Mouse (Mus musculus) neural tube, embryonic 12.5 days (tissue): ENCODE measurements around the gene Zkscan6. TPM values are rescaled to one million over a fixed set of nuclear protein-coding genes. Genes with fewer than 3 reads are reported as not detected.

Source experiments
- ATAC-seq: fragments of 200-750 bp; cut with Nextera tagmentation; 2 replicates; pipeline ENCODE4 v1.8.0; 2017; ENCODE audit warnings: low read depth, mild to moderate bottlenecking, moderate TSS enrichment, moderate library complexity; ENCODE audit not compliant: low FRiP score
- H3K27ac ChIP-seq: fragments of 300-500 bp; sonication (generic); 2 replicates; pipeline ENCODE4 v1.5.1; 2016
- H3K27me3 ChIP-seq: fragments of 300-500 bp; sonication (generic); replicated peaks from 2 replicates; pipeline ENCODE4 v1.6.1; 2016; ENCODE audit warnings: mild to moderate bottlenecking
- H3K36me3 ChIP-seq: fragments of 300-500 bp; sonication (generic); 2 replicates; pipeline ENCODE4 v1.6.1; 2016; ENCODE audit warnings: mild to moderate bottlenecking
- H3K4me1 ChIP-seq: fragments of 300-500 bp; sonication (generic); 2 replicates; pipeline ENCODE4 v1.6.1; 2016
- H3K4me2 ChIP-seq: fragments of 300-500 bp; sonication (generic); replicated peaks from 2 replicates; pipeline ENCODE4 v1.6.1; 2016; ENCODE audit warnings: mild to moderate bottlenecking
- H3K4me3 ChIP-seq: fragments of 300-500 bp; sonication (generic); 2 replicates; pipeline ENCODE4 v1.5.1; 2016
- H3K9ac ChIP-seq: fragments of 300-500 bp; sonication (generic); 2 replicates; pipeline ENCODE4 v1.6.1; 2016; ENCODE audit warnings: mild to moderate bottlenecking
- H3K9me3 ChIP-seq: fragments of 300-500 bp; sonication (generic); 2 replicates; pipeline ENCODE4 v1.6.1; 2016; ENCODE audit warnings: mild to moderate bottlenecking
- WGBS: fragments of 180-500 bp; shearing (Covaris S2); methylation state at CpG from one replicate; pipeline ENCODE4 v1.1.7; 2016; 5-methylcytosine and 5-hydroxymethylcytosine counted together
- polyA plus RNA-seq: library from polyadenylated mRNA; unstranded; fragments of >200 nt; fragmentation: Nextera tagmentation; extraction: Ambion mirVana; gene quantifications from 2 replicates; pipeline ENCODE4 v1.2.1, GENCODE M21; 2016

Zkscan6 gene
- polyA plus RNA-seq = 19.2 and 20.6 TPM in 2 replicates

DNA sequence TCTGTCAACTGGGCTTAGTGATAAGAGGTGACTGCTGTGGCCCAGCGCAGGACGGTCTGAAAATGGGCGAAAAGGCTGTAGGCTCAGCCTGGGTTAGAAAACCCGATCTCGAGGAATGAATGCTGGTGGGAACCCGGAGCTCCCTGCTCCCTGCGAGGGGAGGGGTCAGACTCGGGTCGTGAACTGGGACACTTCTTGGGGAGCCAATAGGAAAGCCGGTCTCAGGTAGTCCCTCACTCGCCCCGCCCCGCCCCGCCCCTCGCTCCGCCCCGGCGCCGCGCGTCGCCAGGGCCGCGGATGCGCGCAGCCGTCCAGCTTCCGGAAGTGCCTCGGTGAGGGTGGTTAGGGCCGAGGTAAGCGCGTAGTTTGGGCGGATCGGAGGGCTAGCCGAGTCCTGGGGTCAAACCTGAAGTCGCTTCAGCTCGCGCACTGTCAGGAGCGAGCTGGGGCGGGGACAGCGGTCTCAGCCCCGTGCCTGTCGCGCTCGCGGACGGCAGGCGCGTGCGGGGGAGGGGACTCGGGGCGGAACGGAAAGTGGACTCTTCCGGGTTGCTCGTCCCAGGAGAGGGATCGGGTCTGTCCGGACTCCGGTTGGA is at the start of gene Zkscan6:
Gene Zkscan6 (plus strand): TSS at position 267 of the 596 bp plus-strand sequence.
- Histone ChIP-seq H3K36me3 (no peaks in the 10 kb centered on the region), H3K27me3 (no peaks in the 10 kb centered on the region), H3K4me3 (peak within 1 kb of the TSS; percentile 80), H3K4me1 (peaks cover 8% of the 10 kb centered on the region; the same call in 1 of the 2 replicates), H3K27ac (peak within 1 kb of the TSS; percentile 75; the same call in 1 of the 2 replicates), H3K4me2 (peak within 1 kb of the TSS; percentile 89), H3K9me3 (no peaks in the 10 kb centered on the region), H3K9ac (peak within 1 kb of the TSS; percentile 74)
- WGBS = under 1% methylated on average over 58 of the region's 58 CpGs
- ATAC-seq = peak; percentile 98

DNA sequence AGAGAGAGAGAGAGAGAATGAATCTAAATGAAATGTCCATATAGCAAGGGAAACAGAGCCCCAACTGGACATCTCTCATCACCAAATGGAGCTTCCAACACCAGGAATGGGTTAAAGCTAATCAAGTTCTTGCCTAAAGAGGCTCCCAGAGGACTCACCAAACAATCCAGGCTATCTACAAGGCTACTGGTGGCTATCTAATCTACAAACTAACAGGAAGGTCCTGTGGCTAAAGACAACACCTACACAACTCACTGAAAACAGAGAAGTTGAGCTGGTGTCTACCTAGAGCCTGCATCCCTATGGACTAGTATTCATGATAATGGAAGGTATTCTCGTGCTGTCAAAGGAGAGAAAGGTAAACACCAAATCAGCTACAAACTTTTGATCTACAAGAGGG is 47.6 kb upstream of the Zkscan6 start:
- no peaks in the 10 kb centered on the region for H3K36me3 ChIP-seq
- ATAC-seq = no peak
- H3K4me2 ChIP-seq = no peak overlapping the region
- H3K9me3 ChIP-seq = no peaks in the 10 kb centered on the region
- 92% methylated on average over 1 of the region's 1 CpGs for WGBS
- H3K27ac ChIP-seq = no peak overlapping the region
- H3K27me3 ChIP-seq = no peaks in the 10 kb centered on the region
- no peak overlapping the region for H3K9ac ChIP-seq
- no peak overlapping the region for H3K4me3 ChIP-seq
- no peaks in the 10 kb centered on the region for H3K4me1 ChIP-seq

- no peak overlapping the region for H3K9ac ChIP-seq
- H3K4me1 ChIP-seq = no peaks in the 10 kb centered on the region
- H3K27ac ChIP-seq = no peak overlapping the region
- H3K4me3 ChIP-seq = no peak overlapping the region
- H3K9me3 ChIP-seq = no peaks in the 10 kb centered on the region
- 100% methylated on average over 2 of the region's 2 CpGs for WGBS
- no peaks in the 10 kb centered on the region for H3K27me3 ChIP-seq
- no peak for ATAC-seq
- no peak overlapping the region for H3K4me2 ChIP-seq
- no peaks in the 10 kb centered on the region for H3K36me3 ChIP-seq
Observed at GRCm38 (mm10) chr11:65760912-65761311, 46.1 kb upstream of the Zkscan6 start.

- Histone ChIP-seq H3K9ac (no peak overlapping the region), H3K4me1 (no peaks in the 10 kb centered on the region; the same call in 1 of the 2 replicates), H3K36me3 (no peaks in the 10 kb centered on the region), H3K9me3 (no peaks in the 10 kb centered on the region), H3K27ac (no peak overlapping the region), H3K4me2 (no peak overlapping the region), H3K4me3 (no peak overlapping the region), H3K27me3 (no peaks in the 10 kb centered on the region)
- ATAC-seq = no peak
Observed at GRCm38 (mm10) chr11:65768445-65768844, 38.5 kb upstream of the Zkscan6 start.

DNA sequence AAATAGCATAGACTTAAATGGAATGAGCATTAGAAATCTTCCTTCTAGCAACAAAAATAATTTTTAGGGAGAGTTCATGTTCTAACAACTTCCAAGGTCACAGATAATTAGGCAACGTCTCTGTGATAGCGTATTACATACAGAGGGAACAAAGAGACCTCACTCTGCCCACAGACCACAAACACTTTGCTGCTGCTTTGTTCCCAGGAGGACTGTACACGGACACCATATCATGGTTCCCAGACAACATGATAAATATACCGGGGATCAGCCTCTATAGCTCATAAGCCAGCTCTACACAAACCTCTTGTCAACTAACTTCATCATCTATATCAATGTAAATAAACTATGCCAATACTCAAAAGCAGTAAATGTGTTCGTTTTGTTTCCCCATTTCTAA is 37.0 kb upstream of the Zkscan6 start:
- Histone ChIP-seq H3K27me3 (no peaks in the 10 kb centered on the region), H3K36me3 (no peaks in the 10 kb centered on the region), H3K4me3 (no peak overlapping the region), H3K9ac (no peak overlapping the region), H3K4me1 (no peaks in the 10 kb centered on the region; the same call in 1 of the 2 replicates), H3K4me2 (no peak overlapping the region), H3K27ac (no peak overlapping the region), H3K9me3 (no peaks in the 10 kb centered on the region)
- no peak for ATAC-seq
- 79% methylated on average over 5 of the region's 5 CpGs for WGBS

- Histone ChIP-seq H3K4me3 (no peak overlapping the region), H3K27me3 (no peaks in the 10 kb centered on the region), H3K9ac (no peak overlapping the region), H3K36me3 (no peaks in the 10 kb centered on the region), H3K4me1 (no peaks in the 10 kb centered on the region; the same call in 1 of the 2 replicates), H3K4me2 (no peak overlapping the region), H3K27ac (no peak overlapping the region), H3K9me3 (no peaks in the 10 kb centered on the region)
- no peak for ATAC-seq
- 100% methylated on average over 1 of the region's 1 CpGs for WGBS
Observed at GRCm38 (mm10) chr11:65771546-65771945, 35.4 kb upstream of the Zkscan6 start.

DNA sequence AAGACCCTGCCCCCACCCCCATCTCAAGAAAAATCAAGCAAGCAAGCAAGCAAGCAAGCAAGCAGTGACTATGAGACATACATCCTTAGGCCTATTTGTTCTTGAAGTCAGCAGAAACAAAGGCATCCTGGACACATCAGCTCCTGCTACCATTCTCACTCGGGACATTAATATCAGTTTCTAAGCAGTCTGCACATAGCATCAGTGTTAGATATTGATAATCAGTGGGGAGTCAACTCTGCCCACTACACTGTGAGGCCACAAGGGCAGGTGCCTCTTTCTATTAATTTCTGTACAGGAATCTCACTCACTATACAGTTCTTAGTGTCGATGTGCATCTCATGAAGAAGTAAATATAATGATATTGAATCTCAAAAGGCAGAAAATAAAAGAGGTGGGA is 33.4 kb upstream of the Zkscan6 start:
- no peak overlapping the region for H3K4me3 ChIP-seq
- 91% methylated on average over 2 of the region's 2 CpGs for WGBS

DNA sequence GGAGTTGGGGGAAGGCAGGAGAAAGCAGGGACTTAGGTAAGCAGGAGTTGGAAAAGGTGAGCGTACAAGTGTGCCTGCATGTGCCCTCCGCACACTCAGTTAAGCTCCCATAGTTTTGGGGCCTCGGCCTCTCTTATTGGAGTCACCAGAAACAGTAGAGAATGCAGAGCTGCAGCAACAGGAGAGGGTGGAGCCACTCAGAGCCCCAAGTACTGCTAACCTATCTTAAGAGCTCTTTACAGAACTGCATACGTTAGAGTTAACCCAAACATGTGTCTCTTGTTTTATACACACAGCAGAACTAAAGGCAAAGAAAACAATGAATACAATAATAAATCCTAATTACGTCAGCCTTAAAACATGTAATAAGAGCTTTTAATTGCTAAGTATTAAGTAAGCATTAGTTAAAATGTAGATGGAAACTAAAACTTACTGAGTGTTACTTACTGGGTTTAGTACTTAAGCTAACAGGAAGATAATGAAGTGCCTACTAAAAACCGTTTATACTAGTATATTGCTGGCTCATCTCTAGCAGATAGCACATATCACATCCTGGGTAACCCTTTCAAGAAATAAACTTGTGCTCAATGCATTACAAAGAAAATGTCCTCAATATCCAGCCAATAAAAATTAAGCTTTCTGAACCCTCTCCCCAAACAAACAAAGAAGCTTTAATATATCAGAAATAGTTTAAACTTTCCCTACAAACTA is 32.9 kb upstream of the Zkscan6 start:
- Histone ChIP-seq H3K9ac (no peak overlapping the region), H3K4me3 (no peak overlapping the region), H3K4me2 (no peak overlapping the region), H3K36me3 (no peaks in the 10 kb centered on the region), H3K27ac (no peak overlapping the region), H3K27me3 (no peaks in the 10 kb centered on the region), H3K9me3 (no peaks in the 10 kb centered on the region), H3K4me1 (no peaks in the 10 kb centered on the region; the same call in 1 of the 2 replicates)
- WGBS = 84% methylated on average over 6 of the region's 6 CpGs
- ATAC-seq = no peak

More for the DNA sequence above, 33.4 kb upstream of the Zkscan6 start:
- no peak overlapping the region for H3K4me2 ChIP-seq
- no peak overlapping the region for H3K27ac ChIP-seq
- no peaks in the 10 kb centered on the region for H3K27me3 ChIP-seq
- H3K9me3 ChIP-seq = no peaks in the 10 kb centered on the region
- ATAC-seq = no peak
- H3K4me1 ChIP-seq = no peaks in the 10 kb centered on the region; the same call in 1 of the 2 replicates
- no peaks in the 10 kb centered on the region for H3K36me3 ChIP-seq
- no peak overlapping the region for H3K9ac ChIP-seq

DNA sequence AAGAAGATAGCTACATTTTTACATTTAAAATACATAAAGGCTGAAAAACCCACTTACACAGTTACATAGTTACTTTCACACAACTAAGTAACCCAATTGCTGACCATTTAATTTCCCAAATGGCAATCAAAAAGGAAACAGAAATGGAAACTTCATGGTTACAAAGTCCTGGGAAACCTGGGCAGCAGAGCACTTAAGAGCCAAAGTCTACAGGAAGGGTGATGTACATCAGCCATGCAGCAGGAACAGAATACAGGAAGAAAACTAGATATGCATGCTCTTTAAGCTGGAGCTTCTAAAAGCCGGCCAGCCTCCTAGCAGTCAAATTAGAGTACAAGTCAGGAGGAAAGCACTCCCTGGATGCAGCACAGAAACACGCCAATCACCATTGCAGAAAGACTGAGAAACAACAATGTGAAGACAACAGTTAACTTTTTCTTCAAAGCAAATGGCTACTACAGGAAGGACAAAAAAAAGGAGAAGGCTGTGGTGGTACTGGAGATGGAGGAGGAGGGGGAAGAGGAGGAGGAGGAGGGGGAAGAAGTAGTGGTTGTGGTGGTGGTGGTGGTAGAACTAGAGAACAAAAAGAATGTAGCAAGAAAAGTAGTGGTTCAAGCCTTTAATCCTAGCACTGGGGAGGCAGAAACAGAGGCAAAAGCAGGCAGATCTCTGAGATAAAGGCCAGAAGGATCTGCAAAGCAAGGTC is 29.9 kb upstream of the Zkscan6 start:
- WGBS = 76% methylated on average over 2 of the region's 2 CpGs
- ATAC-seq = no peak
- Histone ChIP-seq H3K27ac (no peak overlapping the region), H3K4me3 (no peak overlapping the region), H3K36me3 (peaks cover 14% of the 10 kb centered on the region; the same call in 1 of the 2 replicates), H3K9me3 (no peaks in the 10 kb centered on the region), H3K27me3 (no peaks in the 10 kb centered on the region), H3K4me2 (no peak overlapping the region), H3K4me1 (no peaks in the 10 kb centered on the region; the same call in 1 of the 2 replicates), H3K9ac (no peak overlapping the region)

DNA sequence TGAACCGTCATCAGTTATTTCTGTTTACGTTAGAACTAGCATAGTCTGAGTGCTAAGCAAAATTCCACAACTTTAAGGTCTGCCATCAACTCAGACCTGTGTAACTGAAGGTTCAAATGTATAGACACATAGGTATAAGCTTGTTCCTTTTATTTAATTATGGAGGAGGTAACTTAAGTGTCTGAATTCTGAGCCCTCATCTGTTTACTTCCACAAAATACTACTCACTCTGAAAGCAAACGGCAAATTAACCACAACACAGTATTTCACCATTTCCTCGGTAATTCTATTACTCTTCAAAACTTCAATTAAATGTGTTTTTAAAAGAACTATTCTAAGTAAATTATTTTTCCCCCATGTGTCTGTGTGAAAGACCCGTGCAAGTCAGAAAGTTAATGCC is 29.2 kb upstream of the Zkscan6 start:
- no peaks in the 10 kb centered on the region for H3K27me3 ChIP-seq
- H3K4me3 ChIP-seq = no peak overlapping the region
- no peaks in the 10 kb centered on the region for H3K9me3 ChIP-seq
- no peak overlapping the region for H3K27ac ChIP-seq
- ATAC-seq = no peak
- peaks cover 14% of the 10 kb centered on the region; the same call in 1 of the 2 replicates for H3K36me3 ChIP-seq
- H3K4me1 ChIP-seq = no peaks in the 10 kb centered on the region; the same call in 1 of the 2 replicates
- H3K4me2 ChIP-seq = no peak overlapping the region
- 88% methylated on average over 5 of the region's 5 CpGs for WGBS
- H3K9ac ChIP-seq = no peak overlapping the region

GRCm38 (mm10) chr11:65779066-65779465 is 27.9 kb upstream of the Zkscan6 start:
- peaks cover 14% of the 10 kb centered on the region; the same call in 1 of the 2 replicates for H3K36me3 ChIP-seq
- no peak overlapping the region for H3K27ac ChIP-seq
- no peak overlapping the region for H3K4me2 ChIP-seq
- H3K4me1 ChIP-seq = no peaks in the 10 kb centered on the region
- no peak overlapping the region for H3K9ac ChIP-seq
- 91% methylated on average over 1 of the region's 1 CpGs for WGBS
- H3K27me3 ChIP-seq = no peaks in the 10 kb centered on the region
- H3K4me3 ChIP-seq = no peak overlapping the region
- ATAC-seq = no peak
- H3K9me3 ChIP-seq = no peaks in the 10 kb centered on the region

DNA sequence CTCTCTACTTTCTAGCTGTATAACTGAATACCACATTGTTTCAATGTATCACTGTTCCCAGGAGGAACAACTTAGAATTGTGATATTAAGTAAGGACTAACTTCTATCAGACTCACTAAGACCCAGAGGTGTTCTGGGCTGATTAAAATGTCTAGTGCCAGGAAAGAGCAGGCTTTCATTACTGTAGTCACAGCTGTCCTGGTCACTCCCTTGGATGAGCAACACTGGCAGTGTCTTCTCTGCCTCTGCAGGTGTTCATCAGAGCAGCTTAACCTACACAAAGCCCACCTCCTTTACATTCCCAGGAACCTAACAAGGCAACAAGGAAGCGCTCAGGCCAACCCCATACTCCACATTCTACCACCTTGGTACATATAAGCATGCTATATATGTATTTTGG is 27.4 kb upstream of the Zkscan6 start:
- no peaks in the 10 kb centered on the region for H3K4me1 ChIP-seq
- 100% methylated on average over 1 of the region's 1 CpGs for WGBS
- no peak overlapping the region for H3K4me3 ChIP-seq
- peaks cover 14% of the 10 kb centered on the region; the same call in 1 of the 2 replicates for H3K36me3 ChIP-seq
- H3K9ac ChIP-seq = no peak overlapping the region
- H3K27me3 ChIP-seq = no peaks in the 10 kb centered on the region
- H3K27ac ChIP-seq = no peak overlapping the region
- no peaks in the 10 kb centered on the region for H3K9me3 ChIP-seq
- no peak for ATAC-seq
- H3K4me2 ChIP-seq = no peak overlapping the region
